Comparison of ENCODE assay signal across 9 mouse cellular contexts in the genomic region with DNA sequence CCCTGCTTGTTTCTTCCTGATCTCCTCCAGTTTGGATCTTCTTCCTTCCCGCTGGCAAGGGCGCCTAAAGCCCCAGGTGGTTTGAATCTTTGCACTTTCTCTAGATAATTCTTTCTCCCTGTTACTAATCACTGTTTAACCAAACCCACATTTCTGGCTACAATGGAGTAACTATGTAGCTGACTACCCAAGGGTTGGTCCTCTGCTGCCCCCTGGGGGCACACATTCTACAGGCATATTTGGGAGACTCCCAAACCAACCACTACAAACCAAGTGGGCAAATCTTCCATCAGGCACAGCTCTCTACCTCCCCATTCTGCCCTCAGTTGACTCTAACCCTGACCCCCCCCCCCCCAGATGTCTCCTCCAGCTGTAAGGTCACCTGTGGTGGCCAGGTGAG.
A peak's percentile ranks its signal among the peaks of the same experiment; 100 is the strongest.
DNase-seq lines count a peak whose midpoint lies in the region; ATAC-seq and TF ChIP-seq lines count a peak whose summit lies in the region.
"Had no signal": no experiment of that assay in that cellular context is flagged by ENCODE, and none has a peak within 500 bp of the region (broad histone marks: within the 10 kb centered on the region; RNA-seq: fewer than 3 reads in every experiment).

No protein-coding gene starts in this region.

- in situ Hi-C loops in ES-E14 (cut with MboI; ENCODE audit: low sequenced_read_pairs in 2 of 2, unreplicated experiment in 2 of 2), result no loop called here

- DNase-seq in ES-E14 (ENCODE audit: low read depth, low spot score), result peak; percentile 58
- peak; percentile 69 for DNase-seq in adrenal gland, adult 2 months
- DNase-seq in embryo, embryonic 10.5 days (ENCODE audit: low spot score), result peak; percentile 85
- peak; percentile 8 to 32 for DNase-seq in heart, adult 9 months (ENCODE audit: low spot score in 2 of 2)
- DNase-seq in layer of hippocampus, adult 9-11 months, result peak; percentile 64
- DNase-seq in lung, postnatal 25 days (ENCODE audit: low spot score), result peak; percentile 56
- peak; percentile 16 to 68 for DNase-seq in spleen, postnatal 10 days (ENCODE audit: low spot score in 2 of 2)

- H3K27ac ChIP-seq in ES-E14 (ENCODE audit: insufficient read depth, low read depth, low read length, poor library complexity, severe bottlenecking), result no peak overlapping the region
- H3K27ac ChIP-seq: macrophage had no signal

- H3K4me1 ChIP-seq in ES-E14 (ENCODE audit: control insufficient read depth in 2 of 2, insufficient read depth in 2 of 2, low read length in 2 of 2, poor library complexity in 1 of 2), result no peaks in the 10 kb centered on the region

- no peak overlapping the region for H3K9ac ChIP-seq in ES-E14 (ENCODE audit: insufficient read depth, low read depth, low read length, poor library complexity, severe bottlenecking)

- no peaks in the 10 kb centered on the region for H3K36me3 ChIP-seq in ES-E14 (ENCODE audit: control insufficient read depth, insufficient read depth, low read length, poor library complexity, severe bottlenecking)

- no peak overlapping the region for H3K4me3 ChIP-seq in ES-E14 (ENCODE audit: insufficient read depth in 1 of 2, low read depth in 1 of 2, low read length in 2 of 2, poor library complexity in 1 of 2, severe bottlenecking in 1 of 2)

- H3K9me3 ChIP-seq in ES-E14 (ENCODE audit: control insufficient read depth, insufficient read depth, low read depth, low read length), result no peaks in the 10 kb centered on the region

- ATAC-seq in inflammation-experienced regulatory T-cells, adult 6 months, result no peak

TF ChIP-seq in ES-E14, 5 proteins besides CTCF, POLR2A, EP300 and RAD21:
- no peak for TF ChIP-seq HCFC1 (IDR thresholded peaks at IDR 0.05; ENCODE audit: borderline replicate concordance, insufficient read depth, low read length)
- peak; percentile 47; the same call in 1 of the 2 replicates for TF ChIP-seq ZC3H11A (IDR thresholded peaks at IDR 0.05; ENCODE audit: borderline replicate concordance, low read depth, low read length)

Comparison
In these comparisons a context has a peak if more than half of its experiments do, and no peak if none do; other contexts are left out.
1. DNase-seq: peak in every context shown above with its lines; median percentile 85 in embryo, embryonic 10.5 days; 69 in adrenal gland, adult 2 months; 64 in layer of hippocampus, adult 9-11 months; 58 in ES-E14; 56 in lung, postnatal 25 days; 42 in spleen, postnatal 10 days; 20 in heart, adult 9 months.